Mouse (Mus musculus) embryonic facial prominence, embryonic 15.5 days (tissue): Measurements from ENCODE around the gene Isyna1. TPM values are rescaled to one million over a fixed set of nuclear protein-coding genes. Genes with fewer than 3 reads are reported as not detected.

Source experiments
- ATAC-seq: fragments of 200-750 bp; cut with Nextera tagmentation; 2 replicates; pipeline ENCODE4 v1.8.0; 2017; ENCODE audit warnings: low read depth, moderate TSS enrichment; ENCODE audit not compliant: insufficient number of reproducible peaks, low FRiP score, low TSS enrichment
- H3K27ac ChIP-seq: fragments of 300-500 bp; sonication (generic); replicated peaks from 2 replicates; pipeline ENCODE4 v1.5.1; 2015; ENCODE audit warnings: mild to moderate bottlenecking, inconsistent platforms
- H3K27me3 ChIP-seq: fragments of 300-500 bp; sonication (generic); 2 replicates; pipeline ENCODE4 v1.6.1; 2015; ENCODE audit warnings: inconsistent platforms
- H3K36me3 ChIP-seq: fragments of 300-500 bp; sonication (generic); 2 replicates; pipeline ENCODE4 v1.6.1; 2015; ENCODE audit warnings: mild to moderate bottlenecking, inconsistent platforms
- H3K4me1 ChIP-seq: fragments of 300-500 bp; sonication (generic); 2 replicates; pipeline ENCODE4 v1.6.1; 2015; ENCODE audit warnings: inconsistent platforms
- H3K4me2 ChIP-seq: fragments of 300-500 bp; sonication (generic); replicated peaks from 2 replicates; pipeline ENCODE4 v1.6.1; 2015; ENCODE audit warnings: mild to moderate bottlenecking, inconsistent platforms
- H3K4me3 ChIP-seq: fragments of 300-500 bp; sonication (generic); replicated peaks from 2 replicates; pipeline ENCODE4 v1.5.1; 2015; ENCODE audit warnings: mild to moderate bottlenecking, inconsistent platforms
- H3K9ac ChIP-seq: fragments of 300-500 bp; sonication (generic); 2 replicates; pipeline ENCODE4 v1.6.1; 2015; ENCODE audit warnings: inconsistent platforms
- H3K9me3 ChIP-seq: fragments of 300-500 bp; sonication (generic); replicated peaks from 2 replicates; pipeline ENCODE4 v1.6.1; 2016; ENCODE audit warnings: inconsistent platforms
- WGBS: fragments of 180-500 bp; shearing (Covaris S2); methylation state at CpG from one replicate; pipeline ENCODE4 v1.1.7; 2015; 5-methylcytosine and 5-hydroxymethylcytosine counted together
- polyA plus RNA-seq: library from polyadenylated mRNA; unstranded; fragments of >200 nt; fragmentation: Nextera tagmentation; extraction: Ambion mirVana; gene quantifications from 2 replicates; pipeline ENCODE4 v1.2.1, GENCODE M21; 2015

Gene Isyna1
- polyA plus RNA-seq, 1 experiment from 2014 or later: 143 TPM

- H3K27me3 ChIP-seq: no peaks in the 10 kb centered on the region
- WGBS: 70% methylated on average over 2 of the region's 2 CpGs
- H3K36me3 ChIP-seq: 0 out of 2 replicates have a peak, but pooled peaks cover 3% of the 10 kb centered on the region
- no peak overlapping the region for H3K27ac ChIP-seq
- no peak overlapping the region for H3K9ac ChIP-seq
- ATAC-seq: 0 out of 2 replicates have a peak, but pooled peaks have one; percentile 21
- H3K4me3 ChIP-seq: no peak overlapping the region
- H3K4me2 ChIP-seq: no peak overlapping the region
- peaks cover 18% of the 10 kb centered on the region; the same call in 1 of the 2 replicates for H3K4me1 ChIP-seq
- no peaks in the 10 kb centered on the region for H3K9me3 ChIP-seq
These were observed 34.1 kb upstream of the Isyna1 start for GRCm38 (mm10) chr8:70560096-70560495.

DNA sequence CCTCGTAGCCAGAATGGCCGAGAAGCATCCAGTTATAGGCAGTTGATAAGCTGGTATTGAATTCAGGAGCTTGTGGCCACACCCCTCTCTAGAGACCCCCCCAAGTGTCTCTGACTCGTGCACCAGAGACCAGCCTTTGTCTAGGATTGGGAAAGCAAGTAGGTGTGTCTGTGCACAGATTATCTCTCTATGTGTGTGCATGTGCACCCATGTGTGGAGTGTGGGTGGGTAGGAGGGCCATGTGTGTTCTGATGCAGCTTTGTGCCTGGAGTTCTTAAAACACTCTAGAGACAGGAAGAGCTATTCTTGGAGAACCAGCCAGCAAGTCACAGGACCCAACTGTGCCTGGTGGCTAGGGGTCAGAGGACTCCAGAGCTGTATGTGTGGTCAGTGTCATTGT, 33.6 kb upstream of the Isyna1 start:
- 63% methylated on average over 3 of the region's 3 CpGs for WGBS
- H3K4me2 ChIP-seq: no peak overlapping the region
- H3K9ac ChIP-seq: no peak overlapping the region
- H3K36me3 ChIP-seq: 0 out of 2 replicates have a peak, but pooled peaks cover 3% of the 10 kb centered on the region
- H3K4me3 ChIP-seq: no peak overlapping the region
- H3K27me3 ChIP-seq: no peaks in the 10 kb centered on the region
- ATAC-seq: no peak
- peaks cover 23% of the 10 kb centered on the region; the same call in 1 of the 2 replicates for H3K4me1 ChIP-seq
- no peaks in the 10 kb centered on the region for H3K9me3 ChIP-seq
- no peak overlapping the region for H3K27ac ChIP-seq

- H3K4me3 ChIP-seq: no peak overlapping the region
- H3K27me3 ChIP-seq: no peaks in the 10 kb centered on the region
- H3K4me2 ChIP-seq: no peak overlapping the region
- WGBS: 61% methylated on average over 4 of the region's 4 CpGs
- H3K9me3 ChIP-seq: no peaks in the 10 kb centered on the region
- H3K9ac ChIP-seq: no peak overlapping the region
- no peak for ATAC-seq
- 0 out of 2 replicates have a peak overlapping the region, but pooled peaks have one; percentile 22 for H3K27ac ChIP-seq
- 0 out of 2 replicates have a peak, but pooled peaks cover 3% of the 10 kb centered on the region for H3K36me3 ChIP-seq
- peaks cover 25% of the 10 kb centered on the region; the same call in 1 of the 2 replicates for H3K4me1 ChIP-seq
These were observed 32.8 kb upstream of the Isyna1 start for GRCm38 (mm10) chr8:70561357-70561756.

DNA sequence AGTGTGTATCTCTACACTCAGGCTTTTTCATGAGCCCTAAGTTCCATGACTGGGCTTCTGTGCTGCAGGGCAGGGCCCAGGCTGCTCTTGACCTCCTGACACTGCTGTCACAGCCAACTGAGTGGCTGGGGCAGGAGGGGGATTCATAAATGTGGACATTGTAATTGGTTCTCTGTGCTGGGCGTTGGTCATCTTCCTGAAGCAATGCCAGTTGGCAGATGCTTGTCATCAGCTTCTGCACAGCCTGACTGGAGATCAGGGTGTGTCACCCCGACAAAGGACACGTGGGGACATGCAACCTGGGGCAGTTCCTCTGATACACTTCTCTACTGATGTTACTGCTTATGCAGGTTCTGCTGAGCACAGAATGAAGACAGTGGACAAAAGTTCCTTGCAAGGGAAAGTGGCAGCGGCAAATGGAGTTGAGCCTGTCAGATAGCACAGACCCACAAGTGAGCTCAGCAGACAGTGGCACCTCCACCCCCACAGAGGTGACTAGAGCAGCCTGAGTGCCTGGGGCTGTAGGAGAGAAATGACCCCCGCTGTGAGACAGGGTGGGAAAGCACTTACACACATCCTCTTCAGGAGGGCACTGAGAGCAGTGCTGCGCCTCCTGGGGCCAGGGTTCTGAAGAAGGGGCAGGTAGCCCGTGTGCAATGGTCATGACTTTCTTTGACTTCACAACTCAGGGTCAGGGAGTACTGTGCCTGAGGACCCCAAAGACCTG, 32.2 kb upstream of the Isyna1 start:
- H3K4me1 ChIP-seq: peaks cover 25% of the 10 kb centered on the region; the same call in 1 of the 2 replicates
- H3K27ac ChIP-seq: no peak overlapping the region
- 60% methylated on average over 7 of the region's 7 CpGs for WGBS

GRCm38 (mm10) chr8:70562802-70563201, 31.4 kb upstream of the Isyna1 start:
- no peak overlapping the region for H3K27ac ChIP-seq
- no peak overlapping the region for H3K9ac ChIP-seq
- H3K36me3 ChIP-seq: 0 out of 2 replicates have a peak, but pooled peaks cover 3% of the 10 kb centered on the region
- peaks cover 25% of the 10 kb centered on the region; the same call in 1 of the 2 replicates for H3K4me1 ChIP-seq
- WGBS: 84% methylated on average over 3 of the region's 3 CpGs
- no peak for ATAC-seq
- H3K9me3 ChIP-seq: no peaks in the 10 kb centered on the region
- H3K4me3 ChIP-seq: no peak overlapping the region
- H3K27me3 ChIP-seq: no peaks in the 10 kb centered on the region
- no peak overlapping the region for H3K4me2 ChIP-seq

More for the DNA sequence above, 32.2 kb upstream of the Isyna1 start:
- ATAC-seq: no peak
- H3K4me3 ChIP-seq: no peak overlapping the region
- no peak overlapping the region for H3K9ac ChIP-seq
- H3K27me3 ChIP-seq: no peaks in the 10 kb centered on the region
- 0 out of 2 replicates have a peak, but pooled peaks cover 3% of the 10 kb centered on the region for H3K36me3 ChIP-seq
- no peak overlapping the region for H3K4me2 ChIP-seq
- no peaks in the 10 kb centered on the region for H3K9me3 ChIP-seq

- Histone ChIP-seq H3K36me3 (0 out of 2 replicates have a peak, but pooled peaks cover 3% of the 10 kb centered on the region), H3K27ac (no peak overlapping the region), H3K4me3 (no peak overlapping the region), H3K4me2 (no peak overlapping the region), H3K9me3 (no peaks in the 10 kb centered on the region), H3K9ac (no peak overlapping the region), H3K4me1 (peaks cover 25% of the 10 kb centered on the region; the same call in 1 of the 2 replicates), H3K27me3 (no peaks in the 10 kb centered on the region)
- no peak for ATAC-seq
- WGBS: 88% methylated on average over 6 of the region's 6 CpGs
These were observed 30.3 kb upstream of the Isyna1 start for GRCm38 (mm10) chr8:70563763-70564387.

GRCm38 (mm10) chr8:70564696-70565235, 29.4 kb upstream of the Isyna1 start:
- Histone ChIP-seq H3K9ac (no peak overlapping the region), H3K27me3 (no peaks in the 10 kb centered on the region), H3K4me2 (no peak overlapping the region), H3K4me1 (peaks cover 25% of the 10 kb centered on the region; the same call in 1 of the 2 replicates), H3K9me3 (no peaks in the 10 kb centered on the region), H3K36me3 (0 out of 2 replicates have a peak, but pooled peaks cover 3% of the 10 kb centered on the region), H3K27ac (no peak overlapping the region), H3K4me3 (no peak overlapping the region)
- WGBS: 69% methylated on average over 3 of the region's 3 CpGs
- no peak for ATAC-seq

GRCm38 (mm10) chr8:70565561-70565960, 28.6 kb upstream of the Isyna1 start:
- H3K9me3 ChIP-seq: no peaks in the 10 kb centered on the region
- H3K27me3 ChIP-seq: no peaks in the 10 kb centered on the region
- H3K4me3 ChIP-seq: no peak overlapping the region
- no peaks in the 10 kb centered on the region for H3K36me3 ChIP-seq
- ATAC-seq: no peak
- H3K4me2 ChIP-seq: no peak overlapping the region
- 0 out of 2 replicates have a peak overlapping the region, but pooled peaks have one; percentile 5 for H3K27ac ChIP-seq
- 26% methylated on average over 3 of the region's 3 CpGs for WGBS
- H3K9ac ChIP-seq: no peak overlapping the region
- H3K4me1 ChIP-seq: peaks cover 28% of the 10 kb centered on the region; the same call in 1 of the 2 replicates

DNA sequence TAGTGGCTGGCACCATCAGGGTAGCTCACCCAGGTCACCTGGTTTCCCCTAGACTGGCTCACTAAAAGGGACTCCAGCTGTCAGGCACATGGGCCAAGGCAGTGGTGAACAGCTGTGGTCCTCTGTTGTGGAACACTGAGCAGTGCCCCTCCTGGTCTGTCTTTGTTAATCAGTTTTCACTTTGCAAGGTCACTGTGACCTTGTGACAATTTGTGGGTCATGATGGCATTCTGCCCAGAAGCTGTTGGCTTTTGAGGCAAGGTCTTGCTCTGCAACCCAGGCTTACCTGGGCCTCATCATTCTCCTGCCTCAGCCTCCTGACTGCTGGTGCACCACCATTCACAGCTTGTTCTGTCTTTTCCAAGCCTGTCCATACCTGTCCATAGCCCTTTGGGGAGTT, 23.8 kb upstream of the Isyna1 start:
- Histone ChIP-seq H3K4me3 (no peak overlapping the region), H3K9me3 (no peaks in the 10 kb centered on the region), H3K9ac (no peak overlapping the region), H3K4me1 (peaks cover 8% of the 10 kb centered on the region; the same call in 1 of the 2 replicates), H3K27ac (no peak overlapping the region), H3K36me3 (peaks cover 6% of the 10 kb centered on the region; the same call in 1 of the 2 replicates), H3K27me3 (no peaks in the 10 kb centered on the region), H3K4me2 (no peak overlapping the region)
- ATAC-seq: no peak

DNA sequence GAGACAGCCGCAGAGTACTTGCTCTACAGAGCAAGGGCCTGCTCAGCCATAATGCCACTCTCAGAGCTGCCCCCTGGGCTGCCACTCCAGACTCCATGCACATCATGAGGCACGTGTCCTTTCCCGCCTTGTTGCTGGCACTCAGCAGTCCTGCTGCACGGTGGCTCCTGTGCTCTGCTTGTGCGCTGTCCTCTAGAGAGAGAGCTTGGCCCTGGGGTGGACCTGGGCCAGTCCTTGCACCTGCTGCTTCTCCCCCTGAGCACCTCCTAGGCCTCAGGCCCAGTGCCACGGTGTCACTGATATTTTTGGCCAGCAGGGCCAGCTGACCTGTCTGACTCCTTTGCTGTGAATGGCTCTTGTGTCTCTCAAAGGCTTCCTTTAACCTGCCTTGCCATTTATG, 23.2 kb upstream of the Isyna1 start:
- H3K4me1 ChIP-seq: 0 out of 2 replicates have a peak, but pooled peaks cover 4% of the 10 kb centered on the region
- H3K36me3 ChIP-seq: peaks cover 7% of the 10 kb centered on the region; the same call in 1 of the 2 replicates
- H3K4me2 ChIP-seq: no peak overlapping the region
- H3K27me3 ChIP-seq: no peaks in the 10 kb centered on the region
- no peaks in the 10 kb centered on the region for H3K9me3 ChIP-seq
- ATAC-seq: no peak
- no peak overlapping the region for H3K9ac ChIP-seq
- no peak overlapping the region for H3K4me3 ChIP-seq
- no peak overlapping the region for H3K27ac ChIP-seq
- WGBS: 82% methylated on average over 6 of the region's 6 CpGs

- Histone ChIP-seq H3K9me3 (no peaks in the 10 kb centered on the region), H3K4me3 (no peak overlapping the region), H3K4me2 (no peak overlapping the region), H3K27me3 (no peaks in the 10 kb centered on the region), H3K36me3 (peaks cover 18% of the 10 kb centered on the region), H3K4me1 (0 out of 2 replicates have a peak, but pooled peaks cover 4% of the 10 kb centered on the region), H3K9ac (no peak overlapping the region), H3K27ac (no peak overlapping the region)
- no peak for ATAC-seq
These were observed 19.9 kb upstream of the Isyna1 start for GRCm38 (mm10) chr8:70574302-70574701.
